Mouse (Mus musculus) neural tube, embryonic 15.5 days (tissue): ENCODE results near the gene G3bp1. TPM values are rescaled to one million over a fixed set of nuclear protein-coding genes. Genes with fewer than 3 reads are reported as not detected.

Experiments used
- ATAC-seq: fragments of 200-750 bp; cut with Nextera tagmentation; 2 replicates; pipeline ENCODE4 v1.8.0; 2017; ENCODE audit warnings: mild to moderate bottlenecking, moderate TSS enrichment, moderate library complexity; ENCODE audit not compliant: low FRiP score
- H3K27ac ChIP-seq: fragments of 300-500 bp; sonication (generic); replicated peaks from 2 replicates; pipeline ENCODE4 v1.5.1; 2015; ENCODE audit warnings: mild to moderate bottlenecking, inconsistent platforms
- H3K27me3 ChIP-seq: fragments of 300-500 bp; sonication (generic); replicated peaks from 2 replicates; pipeline ENCODE4 v1.6.1; 2015; ENCODE audit warnings: inconsistent platforms
- H3K36me3 ChIP-seq: fragments of 300-500 bp; sonication (generic); 2 replicates; pipeline ENCODE4 v1.6.1; 2015; ENCODE audit warnings: inconsistent platforms
- H3K4me1 ChIP-seq: fragments of 300-500 bp; sonication (generic); 2 replicates; pipeline ENCODE4 v1.6.1; 2015; ENCODE audit warnings: inconsistent platforms
- H3K4me2 ChIP-seq: fragments of 300-500 bp; sonication (generic); 2 replicates; pipeline ENCODE4 v1.6.1; 2015; ENCODE audit warnings: inconsistent platforms, mild to moderate bottlenecking, moderate library complexity
- H3K4me3 ChIP-seq: fragments of 300-500 bp; sonication (generic); replicated peaks from 2 replicates; pipeline ENCODE4 v1.5.1; 2015; ENCODE audit warnings: mild to moderate bottlenecking, inconsistent platforms
- H3K9ac ChIP-seq: fragments of 300-500 bp; sonication (generic); replicated peaks from 2 replicates; pipeline ENCODE4 v1.6.1; 2015; ENCODE audit warnings: mild to moderate bottlenecking, inconsistent platforms
- H3K9me3 ChIP-seq: fragments of 300-500 bp; sonication (generic); replicated peaks from 2 replicates; pipeline ENCODE4 v1.6.1; 2016; ENCODE audit warnings: inconsistent platforms
- WGBS: fragments of 180-500 bp; shearing (Covaris S2); methylation state at CpG from one replicate; pipeline ENCODE4 v1.1.7; 2015; ENCODE audit warnings: mixed read lengths; 5-methylcytosine and 5-hydroxymethylcytosine counted together
- polyA plus RNA-seq: library from polyadenylated mRNA; unstranded; fragments of >200 nt; fragmentation: Nextera tagmentation; extraction: Ambion mirVana; gene quantifications from 2 replicates; pipeline ENCODE4 v1.2.1, GENCODE M21; 2015

G3bp1 gene
- polyA plus RNA-seq: 91.5 and 115 TPM in 2 replicates

- peak within 1 kb of the TSS; percentile 93 for H3K27ac ChIP-seq
- H3K9ac ChIP-seq: peak within 1 kb of the TSS; percentile 97
- H3K9me3 ChIP-seq: no peaks in the 10 kb centered on the region
- no peaks in the 10 kb centered on the region for H3K27me3 ChIP-seq
- H3K36me3 ChIP-seq: peaks cover 1% of the 10 kb centered on the region; the same call in 1 of the 2 replicates
- peak; percentile 97 for ATAC-seq
- H3K4me2 ChIP-seq: peak within 1 kb of the TSS; percentile 88
- WGBS: under 1% methylated on average over 55 of the region's 57 CpGs
- H3K4me3 ChIP-seq: peak within 1 kb of the TSS; percentile 96
- peaks cover 39% of the 10 kb centered on the region for H3K4me1 ChIP-seq
Measured at GRCm38 (mm10) chr11:55469048-55469843, at the start of gene G3bp1. TSS of gene G3bp1 (plus strand) at chr11:55469685.

GRCm38 (mm10) chr11:55422978-55423377, 46.5 kb upstream of the G3bp1 start, which contains the start of gene Sparc:
TSS of gene Sparc (minus strand) at chr11:55423183.
- no peak for ATAC-seq
- no peaks in the 10 kb centered on the region for H3K27me3 ChIP-seq
- H3K9me3 ChIP-seq: no peaks in the 10 kb centered on the region
- H3K27ac ChIP-seq: peak within 1 kb of the TSS; percentile 51; the same call in 1 of the 2 replicates
- no peak within 1 kb of the TSS for H3K9ac ChIP-seq
- no peaks in the 10 kb centered on the region for H3K36me3 ChIP-seq
- WGBS: 96% methylated on average over 1 of the region's 1 CpGs
- no peak within 1 kb of the TSS for H3K4me3 ChIP-seq
- H3K4me2 ChIP-seq: no peak within 1 kb of the TSS
- peaks cover 41% of the 10 kb centered on the region for H3K4me1 ChIP-seq

DNA sequence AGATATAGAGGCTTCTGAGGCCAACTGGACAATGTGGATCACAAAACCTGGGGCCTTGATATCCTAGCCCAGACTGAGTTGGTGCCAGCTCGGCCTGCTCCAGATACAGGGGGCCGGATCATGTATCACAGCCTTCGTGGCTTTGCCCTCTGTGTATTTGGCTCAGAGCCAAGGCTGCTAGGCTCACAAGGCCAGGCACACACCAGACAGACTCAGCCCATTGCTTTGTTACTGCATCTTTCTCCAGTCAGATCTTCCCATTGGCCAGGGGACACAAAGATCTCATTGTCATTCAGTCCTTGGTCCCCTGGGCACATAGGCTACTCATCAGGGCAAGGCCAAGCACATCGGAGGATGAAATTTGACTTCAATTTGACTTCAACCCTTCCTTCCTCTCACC, 45.7 kb upstream of the G3bp1 start:
- H3K27me3 ChIP-seq: no peaks in the 10 kb centered on the region
- peaks cover 41% of the 10 kb centered on the region for H3K4me1 ChIP-seq
- no peak overlapping the region for H3K9ac ChIP-seq
- H3K9me3 ChIP-seq: no peaks in the 10 kb centered on the region
- H3K4me2 ChIP-seq: no peak overlapping the region
- peak overlapping the region; percentile 51; the same call in 1 of the 2 replicates for H3K27ac ChIP-seq
- 20% methylated on average over 4 of the region's 4 CpGs for WGBS
- no peak for ATAC-seq
- H3K36me3 ChIP-seq: no peaks in the 10 kb centered on the region
- H3K4me3 ChIP-seq: no peak overlapping the region

DNA sequence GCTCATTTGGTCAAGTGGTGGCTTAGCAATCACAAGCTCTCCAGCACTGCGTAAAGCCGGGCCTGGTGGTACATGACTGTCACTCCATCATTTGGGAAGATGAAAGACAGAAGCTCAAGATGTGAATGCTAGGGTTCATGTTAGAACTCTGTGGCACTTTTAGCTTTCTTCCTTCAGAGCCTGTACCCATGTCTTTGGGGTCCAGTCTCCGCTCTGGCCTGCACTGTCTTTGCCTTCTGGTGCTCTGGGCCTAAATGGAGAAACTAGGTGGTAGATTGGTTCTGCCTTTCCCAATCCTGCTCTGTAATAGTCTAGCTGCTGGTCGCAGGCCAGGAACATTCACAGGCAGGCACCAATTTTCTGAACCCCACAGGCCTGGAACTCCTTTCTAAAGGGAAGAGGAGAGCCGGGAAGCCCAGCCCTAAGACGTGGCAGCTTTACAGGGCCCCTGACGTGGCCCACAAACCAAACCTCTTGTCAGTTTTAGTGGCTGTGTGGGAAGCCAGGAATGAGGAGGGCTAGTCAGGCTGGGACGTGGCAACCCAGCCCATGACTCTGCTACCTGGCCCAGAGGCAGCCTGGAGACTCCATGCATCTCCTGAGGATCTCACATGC, 44.6 kb upstream of the G3bp1 start:
- no peak overlapping the region for H3K4me3 ChIP-seq

DNA sequence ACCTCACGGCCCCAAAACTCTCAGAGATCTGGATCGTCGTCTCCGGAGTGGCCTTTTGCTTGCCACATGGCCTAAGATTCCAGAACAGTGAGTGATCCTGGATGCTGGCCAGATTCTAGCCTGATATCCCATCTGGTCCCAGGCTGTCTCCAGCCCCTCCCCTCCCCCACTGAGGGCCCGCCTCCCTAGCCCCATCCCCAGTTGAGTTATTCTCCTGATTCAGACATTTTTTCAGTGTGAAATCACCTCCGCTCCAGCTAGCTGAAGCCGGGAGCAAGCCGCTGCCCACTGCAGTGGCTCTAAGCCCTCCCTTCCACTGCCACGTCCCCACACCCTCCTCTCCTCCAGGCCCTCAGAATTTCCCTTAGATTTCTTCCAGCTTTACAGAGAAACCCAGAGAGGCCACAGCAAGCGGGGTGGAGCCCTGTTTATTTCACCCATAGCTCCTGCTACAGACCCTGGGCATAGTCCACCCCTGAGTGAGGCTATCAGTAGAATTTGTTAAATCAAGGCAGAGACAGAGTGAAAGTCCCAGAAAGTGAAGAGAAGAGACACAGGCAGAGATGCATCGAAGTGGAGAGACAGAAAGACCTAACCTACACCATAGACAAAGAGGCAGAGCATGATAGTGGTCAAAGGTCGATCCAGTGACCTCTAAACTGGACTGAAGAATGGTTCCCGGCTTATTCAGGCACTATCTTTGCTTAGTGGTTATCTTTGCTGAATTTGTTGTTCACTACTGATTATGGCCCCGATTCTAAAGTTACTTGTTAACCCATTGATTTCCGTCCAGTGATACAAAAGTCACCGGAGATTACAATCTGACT, 41.1 kb upstream of the G3bp1 start:
- Histone ChIP-seq H3K4me2 (no peak overlapping the region), H3K9ac (0 out of 2 replicates have a peak overlapping the region, but pooled peaks have one; percentile 10)
- WGBS: 37% methylated on average over 16 of the region's 16 CpGs

More for the DNA sequence above, 44.6 kb upstream of the G3bp1 start:
- no peaks in the 10 kb centered on the region for H3K9me3 ChIP-seq
- H3K4me2 ChIP-seq: no peak overlapping the region
- no peaks in the 10 kb centered on the region for H3K27me3 ChIP-seq
- no peaks in the 10 kb centered on the region for H3K36me3 ChIP-seq
- ATAC-seq: no peak
- no peak overlapping the region for H3K27ac ChIP-seq
- no peak overlapping the region for H3K9ac ChIP-seq
- peaks cover 35% of the 10 kb centered on the region for H3K4me1 ChIP-seq
- WGBS: 77% methylated on average over 8 of the region's 8 CpGs

DNA sequence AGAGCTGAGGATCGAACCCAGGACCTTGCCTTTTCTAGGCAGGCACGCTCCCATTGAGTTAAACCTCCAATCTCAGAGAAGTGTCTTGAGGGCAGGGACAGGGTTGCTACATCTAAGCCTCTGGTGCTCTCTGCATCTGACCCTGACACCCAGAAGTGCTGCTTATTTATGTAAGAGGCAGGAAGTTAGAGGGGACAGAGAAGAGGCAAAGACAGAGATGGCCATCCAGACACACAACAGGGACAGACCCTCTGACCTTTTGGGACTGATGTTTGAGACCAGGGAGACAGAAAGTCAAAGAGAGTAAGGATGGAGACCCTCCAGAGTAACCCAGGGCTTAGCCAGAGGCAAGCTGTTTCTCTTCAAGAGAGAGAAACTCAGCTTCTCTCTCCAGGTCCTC, 39.5 kb upstream of the G3bp1 start:
- H3K9ac ChIP-seq: no peak overlapping the region
- H3K4me1 ChIP-seq: peaks cover 13% of the 10 kb centered on the region
- no peak overlapping the region for H3K4me2 ChIP-seq
- H3K27me3 ChIP-seq: no peaks in the 10 kb centered on the region
- no peaks in the 10 kb centered on the region for H3K36me3 ChIP-seq
- H3K4me3 ChIP-seq: no peak overlapping the region
- WGBS: 92% methylated on average over 2 of the region's 2 CpGs
- no peak for ATAC-seq
- H3K27ac ChIP-seq: no peak overlapping the region
- H3K9me3 ChIP-seq: no peaks in the 10 kb centered on the region

More for the DNA sequence above, 41.1 kb upstream of the G3bp1 start:
- H3K9me3 ChIP-seq: no peaks in the 10 kb centered on the region
- H3K4me1 ChIP-seq: peaks cover 28% of the 10 kb centered on the region
- no peaks in the 10 kb centered on the region for H3K36me3 ChIP-seq
- H3K4me3 ChIP-seq: no peak overlapping the region
- peak overlapping the region; percentile 71 for H3K27ac ChIP-seq
- H3K27me3 ChIP-seq: no peaks in the 10 kb centered on the region
- peak; percentile 45; the same call in 1 of the 2 replicates for ATAC-seq

DNA sequence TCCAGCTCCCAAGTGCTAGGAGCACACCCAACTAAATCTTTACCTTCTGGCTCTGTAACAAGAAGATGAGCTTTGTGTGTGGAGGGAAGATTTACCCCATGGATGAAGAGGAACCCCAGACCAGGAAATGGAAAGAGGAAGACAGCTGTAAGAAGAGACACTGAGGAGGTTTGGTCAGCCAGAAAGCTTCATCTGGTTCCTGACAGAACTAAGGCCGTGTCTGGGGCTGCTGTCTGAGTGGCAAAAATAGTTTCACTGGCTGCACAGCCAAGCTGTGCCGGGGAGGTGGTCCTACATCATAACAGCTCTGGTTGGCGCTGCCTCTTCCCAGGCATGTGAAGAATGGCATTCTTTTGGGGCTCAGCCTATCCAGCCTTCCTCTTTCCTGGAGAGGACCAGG, 36.5 kb upstream of the G3bp1 start:
- Histone ChIP-seq H3K27ac (no peak overlapping the region), H3K9ac (no peak overlapping the region), H3K4me3 (no peak overlapping the region), H3K4me2 (no peak overlapping the region), H3K9me3 (no peaks in the 10 kb centered on the region), H3K4me1 (peaks cover 8% of the 10 kb centered on the region), H3K36me3 (no peaks in the 10 kb centered on the region), H3K27me3 (no peaks in the 10 kb centered on the region)
- WGBS: 84% methylated on average over 3 of the region's 3 CpGs
- ATAC-seq: no peak

DNA sequence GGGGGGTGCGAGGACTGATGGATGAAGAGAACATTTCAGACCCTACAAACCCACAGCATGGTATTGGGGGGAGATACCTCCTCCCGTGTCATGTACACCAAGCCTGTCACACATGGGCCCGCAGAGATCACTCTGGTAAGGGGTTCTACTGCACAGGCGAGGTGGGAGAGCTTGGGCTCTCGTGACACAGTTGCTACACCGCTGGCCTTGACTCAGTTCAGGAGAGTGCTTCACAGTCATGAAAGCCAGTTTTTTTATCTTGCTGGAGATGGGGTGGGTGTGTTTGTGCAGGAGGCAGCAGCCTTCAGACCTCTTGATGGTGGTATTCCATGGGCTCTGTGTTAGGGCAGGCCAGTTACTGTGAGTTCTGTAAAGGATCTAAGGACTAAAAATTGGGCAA, 33.4 kb upstream of the G3bp1 start:
- no peaks in the 10 kb centered on the region for H3K27me3 ChIP-seq
- no peak overlapping the region for H3K4me2 ChIP-seq
- 90% methylated on average over 6 of the region's 6 CpGs for WGBS
- no peak overlapping the region for H3K4me3 ChIP-seq
- H3K9ac ChIP-seq: no peak overlapping the region
- no peak overlapping the region for H3K27ac ChIP-seq
- no peaks in the 10 kb centered on the region for H3K9me3 ChIP-seq
- H3K36me3 ChIP-seq: no peaks in the 10 kb centered on the region
- ATAC-seq: no peak
- no peaks in the 10 kb centered on the region for H3K4me1 ChIP-seq

- no peak overlapping the region for H3K4me3 ChIP-seq
- WGBS: 58% methylated on average over 4 of the region's 4 CpGs
- no peak overlapping the region for H3K9ac ChIP-seq
- H3K27ac ChIP-seq: no peak overlapping the region
- no peak overlapping the region for H3K4me2 ChIP-seq
- no peaks in the 10 kb centered on the region for H3K27me3 ChIP-seq
- ATAC-seq: no peak
- H3K36me3 ChIP-seq: no peaks in the 10 kb centered on the region
- H3K9me3 ChIP-seq: no peaks in the 10 kb centered on the region
- H3K4me1 ChIP-seq: no peaks in the 10 kb centered on the region
Measured at GRCm38 (mm10) chr11:55438031-55438430, 31.5 kb upstream of the G3bp1 start.

- Histone ChIP-seq H3K9me3 (no peaks in the 10 kb centered on the region), H3K9ac (no peak overlapping the region), H3K36me3 (no peaks in the 10 kb centered on the region), H3K4me1 (no peaks in the 10 kb centered on the region), H3K4me3 (no peak overlapping the region), H3K27ac (no peak overlapping the region), H3K27me3 (no peaks in the 10 kb centered on the region), H3K4me2 (no peak overlapping the region)
- WGBS: 61% methylated on average over 5 of the region's 5 CpGs
- ATAC-seq: no peak
Measured at GRCm38 (mm10) chr11:55439718-55440117, 29.8 kb upstream of the G3bp1 start.

DNA sequence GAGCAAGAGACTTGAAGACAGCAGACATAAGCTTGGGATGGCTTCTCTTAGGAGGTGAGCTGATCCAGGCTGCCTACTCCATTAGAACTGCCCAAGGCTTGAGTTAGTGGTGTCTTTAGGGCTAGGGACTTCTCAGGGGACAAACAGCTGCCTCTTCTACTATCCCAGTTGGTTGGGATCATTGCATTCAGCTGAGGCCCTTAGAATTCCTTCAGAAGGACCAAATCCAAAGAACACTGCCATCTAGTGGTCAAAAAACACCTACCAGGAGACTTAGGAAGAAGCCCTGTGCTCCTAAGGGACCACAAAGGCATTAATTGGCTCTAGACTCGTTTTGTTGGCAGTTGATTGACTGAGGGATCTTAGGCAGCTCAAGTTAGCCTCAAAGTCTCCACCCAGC, 24.7 kb upstream of the G3bp1 start:
- Histone ChIP-seq H3K9me3 (no peaks in the 10 kb centered on the region), H3K4me3 (no peak overlapping the region), H3K27ac (no peak overlapping the region), H3K4me1 (no peaks in the 10 kb centered on the region), H3K36me3 (peaks cover 20% of the 10 kb centered on the region), H3K4me2 (no peak overlapping the region), H3K27me3 (no peaks in the 10 kb centered on the region), H3K9ac (no peak overlapping the region)
- 0% methylated on average over 1 of the region's 1 CpGs for WGBS
- ATAC-seq: no peak
